Mouse (Mus musculus): ENCODE measurements around the gene Sbk2. TPM values are rescaled to one million over a fixed set of nuclear protein-coding genes. Genes with fewer than 3 reads are reported as not detected.

Gene Sbk2
- total RNA-seq, 2 experiments from 2014 or later: 22.4 to 28.7 TPM

DNA sequence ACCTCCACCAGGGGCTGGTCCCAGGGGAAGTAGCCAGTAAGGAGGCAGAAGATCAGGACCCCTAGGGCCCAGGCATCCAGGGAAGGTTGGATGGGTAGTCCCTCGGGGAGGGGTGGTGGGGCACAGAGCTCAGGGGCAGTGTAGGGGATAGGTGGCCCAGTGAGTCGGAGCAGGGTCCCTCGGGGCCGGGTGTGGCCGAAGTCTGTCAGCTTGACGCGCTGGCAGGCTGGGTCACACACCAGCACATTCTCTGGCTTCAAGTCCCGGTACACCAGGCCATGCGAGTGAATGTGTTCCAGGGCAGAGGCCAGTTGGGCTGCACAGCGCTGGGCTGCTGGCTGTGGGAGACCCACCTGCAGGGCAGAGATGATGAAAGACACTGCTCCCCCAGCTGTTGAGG is 6.8 kb downstream of the Sbk2 start:
- intact Hi-C loops (cut with DNase I): no loop called here
- DNase-seq (ENCODE audit: low spot score): no peak

DNA sequence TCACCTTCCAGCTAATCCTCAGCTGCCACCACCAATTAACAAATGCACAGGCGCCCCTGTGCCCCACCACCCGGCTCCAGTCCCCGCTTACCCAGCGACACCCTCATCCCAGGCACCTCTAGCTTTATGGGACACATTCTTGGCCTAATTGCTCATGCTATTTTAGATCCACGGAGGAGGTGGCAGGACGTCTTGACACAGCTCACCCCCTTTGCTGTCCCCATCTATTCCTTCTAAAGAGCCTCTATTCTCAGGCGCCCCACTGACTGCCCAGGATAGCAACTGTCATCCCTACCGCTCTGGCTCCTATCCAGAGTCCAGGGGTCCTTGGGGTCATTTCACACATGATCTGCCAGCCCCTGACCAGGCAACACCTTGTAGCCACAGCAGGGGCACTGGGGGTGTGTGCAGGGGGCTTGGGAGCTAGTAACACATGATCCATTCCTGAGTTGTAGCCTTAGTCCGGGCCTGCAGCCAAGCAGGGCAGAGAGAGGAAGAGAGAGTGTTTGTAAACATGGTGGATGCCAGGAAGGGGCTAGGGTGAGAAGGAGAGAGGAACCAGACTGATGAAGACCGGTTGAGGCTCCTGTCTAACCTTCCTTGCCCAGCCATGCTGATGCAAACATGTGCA is 10.3 kb downstream of the Sbk2 start:
- peak; percentile 30 for DNase-seq (ENCODE audit: low spot score)
- intact Hi-C loops (cut with DNase I): no loop called here

DNA sequence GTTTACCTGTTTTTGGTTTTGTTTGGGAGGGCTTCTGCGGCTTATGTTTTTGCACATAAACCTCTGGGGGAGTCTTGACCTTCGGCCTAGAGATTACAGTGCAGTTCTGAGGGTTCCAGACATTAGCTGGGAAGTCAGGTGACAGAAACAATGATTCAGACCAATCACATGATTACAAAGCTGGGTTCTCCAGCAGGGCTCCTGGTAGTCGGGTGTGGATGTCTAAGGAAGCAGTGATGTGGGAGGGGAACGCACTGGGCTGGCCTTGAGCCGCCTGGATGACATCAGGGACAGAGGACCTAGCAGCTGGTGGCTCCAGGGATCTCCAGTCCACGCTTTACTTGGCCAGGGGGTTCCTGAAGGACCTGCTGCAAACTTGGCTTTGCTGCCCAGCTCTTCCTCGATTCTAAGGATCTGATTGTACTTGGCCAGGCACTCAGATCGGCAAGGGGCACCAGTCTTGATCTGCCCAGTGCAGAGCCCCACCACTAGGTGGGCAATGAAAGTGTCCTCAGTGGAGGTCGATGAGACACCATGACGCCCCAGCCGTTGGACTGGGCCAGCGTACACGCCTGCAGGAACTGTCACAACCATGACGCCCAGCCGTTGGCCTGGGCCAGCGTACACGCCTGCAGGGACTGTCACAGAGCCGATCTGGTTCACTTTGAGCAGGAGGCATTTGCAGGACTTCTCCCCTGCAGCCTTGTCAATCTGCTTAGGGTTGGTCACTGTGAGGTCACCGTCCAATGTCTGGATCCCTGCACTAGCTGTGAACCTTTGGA is 13.5 kb downstream of the Sbk2 start:
- peak; percentile 48 for DNase-seq (ENCODE audit: low spot score)
- intact Hi-C loops (cut with DNase I): no loop called here

DNA sequence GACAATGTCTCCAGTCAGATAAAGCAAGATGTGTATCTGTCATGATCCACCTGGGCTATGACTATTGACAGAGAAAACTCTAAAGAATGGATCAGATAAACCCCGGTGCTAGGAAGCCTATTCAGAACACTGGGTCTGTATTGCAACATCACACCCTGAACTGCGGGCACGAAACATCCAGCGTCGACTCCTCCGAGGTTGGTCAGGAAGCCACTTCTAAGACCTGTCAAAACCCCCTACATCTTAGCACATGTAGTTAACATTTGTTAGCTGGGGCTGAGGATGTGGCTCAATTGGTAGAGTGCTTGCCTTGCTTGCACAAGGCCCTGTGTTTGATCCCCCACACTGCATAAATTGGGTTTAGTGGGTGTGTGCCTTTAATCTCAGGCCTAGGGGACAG is 15.8 kb downstream of the Sbk2 start:
- intact Hi-C loops (cut with DNase I): no loop called here
- DNase-seq (ENCODE audit: low spot score): no peak

DNA sequence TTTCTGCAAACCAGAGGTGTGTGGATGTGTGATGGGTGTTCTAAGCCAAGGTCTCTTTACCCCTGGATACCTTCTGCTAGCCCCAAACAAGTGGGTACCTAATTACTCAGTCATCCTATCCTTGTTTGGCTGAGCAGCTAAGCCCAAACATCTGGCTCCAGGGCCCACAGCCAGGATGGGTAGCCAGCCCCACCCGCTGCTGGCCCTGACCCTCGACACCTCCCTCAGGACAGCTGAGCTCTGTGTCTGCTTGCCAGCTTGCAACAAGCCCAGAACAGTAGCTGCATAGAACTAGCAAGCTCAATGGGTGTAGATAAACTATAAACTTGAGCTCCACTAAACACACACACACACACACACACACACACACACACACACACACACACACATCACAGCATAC is 16.4 kb downstream of the Sbk2 start:
- intact Hi-C loops (cut with DNase I): no loop called here

DNA sequence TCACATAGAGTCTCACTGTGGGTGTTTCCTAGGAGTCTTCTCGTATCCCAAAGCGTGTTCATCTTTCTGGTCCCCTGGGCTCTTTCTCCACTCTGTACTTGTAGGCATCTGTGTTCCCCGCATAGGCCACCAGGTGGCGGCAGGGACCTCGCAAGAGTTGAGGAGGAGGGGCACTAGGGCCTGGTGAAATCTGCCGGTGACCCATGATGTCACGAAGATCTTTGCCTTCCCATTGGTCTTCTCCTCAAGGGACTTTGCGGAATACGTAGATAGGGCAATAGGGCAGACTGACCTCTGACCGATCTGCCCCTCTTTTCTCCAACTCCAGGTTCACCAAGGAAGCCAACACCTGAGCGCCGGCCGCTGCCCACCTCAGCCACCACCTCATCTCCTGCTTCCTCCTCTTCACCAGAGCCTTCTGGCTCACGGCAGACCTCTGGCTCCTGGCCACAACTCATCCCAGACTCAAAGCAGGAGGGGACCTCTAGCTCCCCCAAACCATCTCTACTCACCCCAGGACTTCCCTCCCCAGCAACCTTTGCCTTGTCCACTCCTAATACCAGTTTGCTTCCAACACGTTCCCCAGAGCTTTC is 20.9 kb downstream of the Sbk2 start:
- intact Hi-C loops (cut with DNase I): loop anchor here (1.0 to 5.0 kb wide), 5 partner anchors 21 to 184 kb away; partner anchors contain the start of genes Fiz1, Rasl2-9, Sbk2 and Zfp524
- DNase-seq (ENCODE audit: low spot score): peak; percentile 84

More for the DNA sequence above, 16.4 kb downstream of the Sbk2 start:
- DNase-seq (ENCODE audit: low spot score): peak; percentile 65

DNA sequence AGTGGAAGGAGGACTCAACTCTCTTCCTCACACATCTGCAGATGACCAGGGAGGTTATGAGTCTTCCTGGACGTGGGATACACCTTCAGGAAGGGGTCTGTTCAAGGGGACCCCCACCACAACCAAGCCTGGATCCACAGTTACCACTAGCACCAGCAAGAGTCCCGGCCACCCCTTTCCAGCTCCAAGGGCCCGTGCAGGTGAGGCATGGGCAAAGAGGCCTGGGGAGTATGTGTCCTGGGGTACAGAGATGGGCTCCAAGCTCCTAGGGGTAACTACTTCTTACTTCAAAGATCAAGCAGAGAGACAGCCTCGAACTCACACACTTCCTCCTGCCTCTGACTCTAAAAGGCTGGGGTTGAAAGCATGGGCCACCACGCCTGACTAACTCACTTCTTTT is 21.5 kb downstream of the Sbk2 start:
- intact Hi-C loops (cut with DNase I): loop anchor here (1.0 to 5.0 kb wide), 5 partner anchors 22 to 185 kb away; partner anchors contain the start of genes Fiz1, Rasl2-9, Sbk2 and Zfp524
- no peak for DNase-seq (ENCODE audit: low spot score)

DNA sequence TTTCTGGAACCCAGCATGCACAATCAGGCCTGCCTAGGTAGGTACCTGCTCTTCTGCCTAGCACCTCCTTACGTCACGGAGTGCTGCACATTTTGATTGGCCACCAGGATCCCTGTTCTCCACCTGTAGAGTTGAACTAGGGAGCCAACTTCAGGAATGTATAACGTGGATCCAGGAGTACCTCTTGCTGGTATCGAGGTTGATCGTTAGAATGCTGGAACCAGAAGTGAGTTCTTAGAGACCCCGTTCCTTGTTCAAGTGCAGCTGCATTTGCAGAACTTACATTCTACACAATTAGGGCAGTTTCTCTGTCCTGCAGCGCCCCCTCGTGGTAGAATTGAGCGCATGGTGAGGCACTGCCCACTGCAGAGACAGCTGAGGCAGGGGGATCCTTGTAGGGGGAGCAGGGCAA is 24.1 kb downstream of the Sbk2 start:
- DNase-seq (ENCODE audit: low spot score): no peak
- intact Hi-C loops (cut with DNase I): loop anchor here (1.0 to 5.0 kb wide), 6 partner anchors 29 to 384 kb away; partner anchors contain the start of genes Fiz1, Rasl2-9 and Zfp524

DNA sequence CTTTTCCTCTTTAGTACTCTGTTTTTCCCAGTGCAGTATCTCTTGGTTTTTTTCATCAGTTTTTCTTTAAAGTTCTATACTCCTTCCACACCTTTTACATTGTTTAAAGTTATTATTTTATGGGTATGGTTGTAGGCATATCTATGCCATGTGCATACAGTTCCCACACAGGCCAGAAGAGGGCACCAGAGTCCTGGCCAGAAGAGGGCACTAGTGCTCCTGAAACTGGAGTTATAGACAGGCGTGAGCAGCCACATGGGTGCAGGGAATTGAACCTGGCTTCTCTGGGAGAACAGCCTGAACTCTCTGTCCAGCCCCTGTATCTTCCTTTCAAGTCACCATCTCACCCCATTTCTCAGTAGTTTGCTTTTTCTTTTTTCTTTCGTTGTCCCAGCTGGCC is 25.8 kb downstream of the Sbk2 start:
- no peak for DNase-seq (ENCODE audit: low spot score)
- intact Hi-C loops (cut with DNase I): loop anchor here (1.0 to 5.0 kb wide), 2 partner anchors 23 to 316 kb away; partner anchors contain the start of gene Zfp628

DNA sequence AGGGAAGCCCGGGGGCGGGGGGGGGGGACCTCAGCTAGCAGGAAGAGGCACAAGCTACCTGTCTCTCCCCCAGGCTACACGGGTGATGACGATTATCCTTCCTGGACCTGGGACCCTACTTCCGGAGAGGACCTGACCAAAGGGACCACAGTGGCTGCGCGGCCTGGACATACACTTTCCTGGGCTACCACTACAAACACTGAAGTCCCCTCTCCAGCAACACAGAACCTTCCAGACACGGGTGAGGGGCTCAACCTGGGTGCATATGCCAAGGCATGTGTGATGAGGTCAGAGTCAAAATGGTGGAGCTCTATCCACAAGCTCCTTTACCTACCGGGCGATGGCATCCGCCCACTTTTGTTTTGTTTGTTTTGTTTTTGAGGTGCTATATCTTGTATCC is 26.8 kb downstream of the Sbk2 start:
- intact Hi-C loops (cut with DNase I): loop anchor here (5.0 kb wide), 1 partner anchor 315 kb away; no protein-coding TSS in a partner anchor

DNA sequence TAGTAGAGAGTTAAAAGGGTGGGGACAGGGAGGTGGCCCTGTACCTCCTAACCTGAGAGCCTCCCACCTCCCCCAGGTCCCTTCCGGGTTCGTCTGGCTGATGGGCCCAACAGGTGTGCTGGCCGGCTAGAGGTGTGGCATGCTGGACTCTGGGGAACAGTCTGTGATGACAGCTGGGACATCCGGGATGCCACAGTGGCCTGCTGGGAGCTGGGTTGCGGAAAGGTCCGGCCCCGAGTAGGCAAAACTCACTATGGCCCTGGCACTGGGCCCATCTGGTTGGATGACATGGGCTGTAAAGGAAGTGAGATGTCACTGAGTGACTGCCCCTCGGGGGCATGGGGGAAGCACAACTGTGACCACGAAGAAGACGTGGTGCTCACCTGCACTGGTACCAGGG is 27.4 kb downstream of the Sbk2 start:
- intact Hi-C loops (cut with DNase I): loop anchor here (5.0 kb wide), 1 partner anchor 315 kb away; no protein-coding TSS in a partner anchor
- DNase-seq (ENCODE audit: low spot score): no peak

More for the DNA sequence above, 26.8 kb downstream of the Sbk2 start:
- DNase-seq (ENCODE audit: low spot score): no peak

DNA sequence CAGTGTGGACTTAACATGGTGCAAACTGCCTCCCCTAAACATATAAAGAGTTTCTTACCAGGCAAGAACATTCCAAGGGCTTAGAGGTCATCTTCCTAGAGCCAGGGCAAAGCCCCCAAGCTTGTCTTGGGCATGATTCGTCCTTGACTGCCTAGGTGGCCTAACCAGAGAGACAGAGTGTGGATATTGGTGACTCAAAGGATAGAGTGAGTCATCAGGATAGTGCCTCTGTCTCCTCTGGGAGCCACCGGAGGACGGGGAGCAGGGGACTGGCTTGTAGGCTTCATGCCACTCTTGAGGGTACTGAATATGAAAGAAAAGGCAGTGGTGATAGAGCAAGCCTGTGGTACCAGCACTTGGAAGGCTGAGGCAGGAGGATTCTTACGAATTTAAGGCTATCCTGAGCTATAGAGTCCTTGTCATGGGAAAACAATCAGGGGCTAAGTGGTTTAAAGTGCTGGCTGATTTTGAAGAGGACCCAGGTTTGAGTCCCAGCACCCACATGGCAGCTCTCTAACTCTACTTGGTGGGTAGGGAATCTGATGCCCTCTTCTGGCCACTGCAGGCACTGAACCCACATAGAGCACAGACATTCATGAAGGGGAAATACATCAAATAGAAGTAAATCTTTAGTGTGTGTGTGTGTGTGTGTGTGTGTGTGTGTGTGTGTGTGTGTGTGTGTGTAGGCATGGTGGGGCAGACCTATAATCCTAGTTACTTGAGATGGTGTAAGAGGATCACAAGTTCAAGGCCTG is 29.9 kb downstream of the Sbk2 start:
- DNase-seq (ENCODE audit: low spot score): no peak
- intact Hi-C loops (cut with DNase I): no loop called here

DNA sequence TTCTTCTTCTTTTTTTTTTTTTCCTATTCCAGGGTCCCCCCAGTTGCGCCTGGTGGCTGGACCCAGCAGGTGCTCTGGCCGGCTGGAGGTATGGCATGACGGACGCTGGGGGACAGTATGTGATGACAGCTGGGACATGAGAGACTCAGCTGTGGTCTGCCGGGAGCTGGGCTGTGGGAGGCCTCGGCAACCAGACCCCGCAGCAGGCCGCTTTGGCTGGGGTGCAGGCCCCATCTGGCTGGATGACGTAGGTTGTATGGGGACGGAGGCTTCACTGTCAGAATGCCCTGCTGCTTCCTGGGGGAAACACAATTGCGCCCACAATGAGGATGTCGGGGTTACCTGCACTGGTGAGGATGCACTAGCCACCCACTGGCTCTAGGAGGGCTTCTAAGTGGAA is 31.1 kb downstream of the Sbk2 start:
- intact Hi-C loops (cut with DNase I): no loop called here
- DNase-seq (ENCODE audit: low spot score): no peak

DNA sequence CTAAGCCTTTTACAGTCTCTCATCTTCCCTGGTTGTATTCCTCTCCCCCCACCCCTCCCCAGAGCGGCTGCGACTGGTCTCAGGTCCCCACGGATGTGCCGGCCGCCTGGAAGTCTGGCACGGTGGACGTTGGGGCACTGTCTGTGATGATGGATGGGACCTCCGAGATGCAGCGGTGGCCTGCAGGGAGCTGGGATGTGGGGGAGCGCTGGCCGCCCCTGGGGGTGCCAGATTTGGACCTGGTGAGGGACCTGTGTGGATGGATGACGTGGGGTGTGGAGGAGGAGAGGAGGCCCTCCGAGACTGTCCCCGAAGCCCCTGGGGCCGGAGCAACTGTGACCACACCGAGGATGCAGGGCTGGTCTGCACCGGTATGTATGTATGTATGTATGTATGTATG is 35.9 kb downstream of the Sbk2 start:
- no peak for DNase-seq (ENCODE audit: low spot score)
- intact Hi-C loops (cut with DNase I): no loop called here

DNA sequence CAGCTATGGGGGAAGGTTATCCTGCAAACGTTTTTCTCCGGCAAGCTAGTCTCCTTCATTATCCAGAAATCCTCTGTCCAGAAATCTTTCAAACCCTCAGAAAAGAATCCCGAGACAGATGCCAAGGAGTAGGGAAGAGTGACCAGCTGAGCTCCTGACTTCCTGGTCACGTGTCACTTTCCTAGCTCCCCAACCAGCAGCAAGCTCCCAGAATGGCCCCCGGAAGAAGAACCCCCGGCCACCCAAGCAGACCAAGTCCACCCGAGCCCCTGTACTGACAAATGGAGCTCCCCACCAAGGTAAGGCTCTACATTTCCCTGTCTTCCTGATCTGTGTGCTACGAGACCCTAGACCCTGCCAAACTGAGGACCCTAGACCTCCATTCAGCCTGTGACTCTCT is 36.5 kb downstream of the Sbk2 start:
- intact Hi-C loops (cut with DNase I): no loop called here
- DNase-seq (ENCODE audit: low spot score): no peak

DNA sequence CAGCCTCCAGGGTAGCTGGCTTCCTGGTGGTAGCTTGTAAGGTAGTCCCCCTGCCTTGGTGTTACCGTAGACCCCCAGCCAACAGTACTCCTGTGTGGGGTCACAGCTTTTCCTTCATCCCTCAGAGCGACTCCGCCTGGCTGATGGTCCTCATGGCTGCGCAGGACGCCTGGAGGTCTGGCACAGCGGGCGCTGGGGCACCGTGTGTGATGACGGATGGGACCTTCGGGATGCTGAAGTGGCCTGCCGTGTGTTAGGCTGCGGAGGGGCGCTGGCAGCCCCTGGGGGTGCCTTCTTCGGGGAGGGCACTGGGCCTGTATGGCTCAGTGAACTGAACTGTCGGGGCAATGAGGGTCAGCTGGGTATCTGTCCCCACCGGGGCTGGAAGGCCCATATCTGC is 37.4 kb downstream of the Sbk2 start:
- intact Hi-C loops (cut with DNase I): no loop called here
- no peak for DNase-seq (ENCODE audit: low spot score)

DNA sequence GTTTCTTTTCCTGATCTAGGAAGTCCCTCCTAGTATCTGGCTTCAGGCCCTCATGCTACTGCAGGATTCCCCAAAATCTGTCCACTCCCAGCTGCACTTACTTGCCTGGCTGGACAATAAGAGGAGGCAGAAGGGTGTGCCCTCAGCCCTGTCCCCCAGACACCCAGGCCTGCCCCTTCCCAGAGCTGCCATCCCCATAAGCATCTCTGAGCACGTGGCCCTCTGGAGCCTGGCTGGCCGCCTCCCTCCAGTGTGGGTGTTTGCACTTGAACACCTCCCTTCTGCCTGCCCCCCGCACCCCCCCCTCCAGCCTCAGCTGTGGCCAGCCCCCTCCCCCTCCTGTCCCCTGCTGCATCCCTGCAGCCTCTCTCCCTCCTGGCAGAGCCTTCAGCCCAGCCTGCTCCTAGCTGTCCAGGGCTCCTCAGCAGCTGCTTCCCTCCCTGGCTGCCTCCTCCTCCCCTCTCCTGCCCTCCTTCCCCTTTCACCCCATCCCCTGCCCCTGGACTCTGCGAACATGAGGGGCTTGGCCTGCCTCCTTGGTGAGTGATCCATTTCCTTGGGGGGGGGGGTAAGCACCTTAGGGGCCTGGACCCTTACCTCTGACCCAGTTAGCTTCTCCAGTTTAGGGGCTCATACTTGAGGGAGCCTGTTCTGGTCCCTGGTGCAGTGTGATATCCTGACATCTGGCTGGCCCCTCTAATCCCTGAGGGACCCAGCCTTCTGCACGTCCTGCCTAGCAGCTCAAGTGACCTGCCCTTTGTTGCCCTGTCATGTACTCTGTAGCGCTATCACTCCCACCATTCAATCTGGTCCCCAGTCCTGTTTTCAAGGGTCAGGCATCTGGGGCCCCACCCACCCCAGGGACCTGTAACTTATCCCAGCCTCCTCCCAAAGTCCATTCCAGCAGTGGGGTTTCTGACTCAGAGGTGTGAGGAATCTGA is 38.5 kb downstream of the Sbk2 start, which contains the start of gene Ssc5d:
Gene Ssc5d, plus strand, starts transcription at position 345 of the 941 bp plus-strand sequence.
- DNase-seq (ENCODE audit: low spot score): peak; percentile 63
- intact Hi-C loops (cut with DNase I): no loop called here

DNA sequence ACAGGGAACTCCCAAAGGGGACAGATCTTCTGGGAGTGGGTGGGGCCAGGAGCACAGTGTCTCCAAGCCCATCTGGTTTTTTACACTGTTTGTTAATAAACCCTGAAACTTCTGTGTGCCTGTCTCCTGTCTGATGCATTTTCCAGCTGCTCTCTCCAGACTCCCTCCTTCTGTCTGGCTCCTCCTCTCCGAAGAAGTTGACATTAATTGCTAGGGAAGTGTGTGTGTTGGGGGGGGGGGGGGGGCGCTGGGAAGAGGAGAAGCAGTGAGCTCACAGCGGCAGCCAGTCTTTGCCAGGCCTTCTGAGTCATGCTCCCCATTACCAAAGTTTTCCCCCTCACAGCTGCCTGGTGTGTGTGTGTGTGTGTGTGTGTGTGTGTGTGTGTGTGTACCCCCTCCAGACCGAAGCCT is 39.3 kb downstream of the Sbk2 start:
- intact Hi-C loops (cut with DNase I): no loop called here
- DNase-seq (ENCODE audit: low spot score): peak; percentile 54

DNA sequence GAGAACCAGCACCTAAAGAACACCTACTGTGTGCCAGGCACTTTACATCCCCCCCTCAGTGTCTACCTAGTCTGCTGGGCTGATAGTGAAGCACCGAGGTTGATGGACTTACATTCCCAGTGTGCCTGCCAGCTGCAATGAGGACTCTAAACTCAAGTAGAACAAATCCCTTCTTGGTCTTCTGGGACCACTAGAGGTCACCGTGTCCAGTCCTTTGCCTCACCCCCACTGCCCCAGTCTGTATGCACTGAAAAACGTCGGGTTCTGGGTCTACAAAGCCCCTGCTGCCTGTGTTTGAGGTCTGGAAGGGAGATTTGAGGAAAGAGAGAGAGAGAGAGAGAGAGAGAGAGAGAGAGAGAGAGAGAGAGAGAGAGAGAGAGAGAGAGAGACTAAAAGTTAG is 39.7 kb downstream of the Sbk2 start:
- intact Hi-C loops (cut with DNase I): no loop called here
- DNase-seq (ENCODE audit: low spot score): no peak

All from heart, postnatal 25 days (tissue).